Mouse (Mus musculus): ENCODE measurements around the gene Hspa12a.

DNA sequence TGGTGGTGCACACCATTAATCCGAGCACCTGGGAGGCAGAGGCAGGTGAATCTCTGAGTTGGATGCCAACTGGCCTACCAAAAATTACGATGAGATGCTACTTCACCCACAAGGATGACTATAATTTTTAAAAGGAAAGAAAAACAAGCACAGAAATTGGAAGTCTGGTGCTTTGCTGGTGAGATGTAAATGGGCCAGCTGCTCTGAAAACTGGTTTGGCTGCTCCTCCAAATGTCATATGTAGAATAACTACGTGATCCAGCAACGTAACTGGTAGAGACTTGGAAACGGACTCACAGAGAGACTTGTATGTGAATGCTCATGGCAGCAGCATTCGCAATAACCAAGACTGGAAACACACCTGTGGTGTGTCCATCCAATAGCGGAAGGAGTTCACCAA, 113.3 kb downstream of the Hspa12a start:
- TF ChIP-seq CTCF (IDR thresholded peaks at IDR 0.05; ENCODE audit: extremely low read depth, insufficient read depth, insufficient read length, insufficient replicate concordance) (no peak), POLR2A (IDR thresholded peaks at IDR 0.05; ENCODE audit: low read depth, low read length) (no peak)

All from spleen, adult 2 months (tissue).